Mouse (Mus musculus) forebrain, embryonic 10.5 days (tissue): ENCODE measurements around the gene Ubqln2. TPM values are rescaled to one million over a fixed set of nuclear protein-coding genes. Genes with fewer than 3 reads are reported as not detected.

ENCODE experiments used
- DNase-seq: peaks from one replicate; pipeline ENCODE4 v3.0.0-alpha.2; 2017; ENCODE audit warnings: low spot score; ENCODE audit errors: extremely low spot score
- H3K27ac ChIP-seq: fragments of 300-500 bp; sonication (generic); 2 replicates; pipeline ENCODE4 v1.5.1; 2016; ENCODE audit warnings: mild to moderate bottlenecking
- H3K27me3 ChIP-seq: fragments of 300-500 bp; sonication (generic); 2 replicates; pipeline ENCODE4 v1.6.1; 2016; ENCODE audit warnings: mild to moderate bottlenecking; ENCODE audit not compliant: poor library complexity, severe bottlenecking
- H3K36me3 ChIP-seq: fragments of 300-500 bp; sonication (generic); replicated peaks from 2 replicates; pipeline ENCODE4 v1.6.1; 2016; ENCODE audit warnings: mild to moderate bottlenecking, moderate library complexity
- H3K4me1 ChIP-seq: fragments of 300-500 bp; sonication (generic); 2 replicates; pipeline ENCODE4 v1.6.1; 2016
- H3K4me3 ChIP-seq: fragments of 300-500 bp; sonication (generic); 2 replicates; pipeline ENCODE4 v1.5.1; 2016; ENCODE audit warnings: mild to moderate bottlenecking, moderate library complexity
- H3K9me3 ChIP-seq: fragments of 300-500 bp; sonication (generic); 2 replicates; pipeline ENCODE4 v1.6.1; 2016; ENCODE audit warnings: mild to moderate bottlenecking, moderate library complexity
- WGBS: fragments of 180-500 bp; shearing (Covaris S2); methylation state at CpG from one replicate; pipeline ENCODE4 v1.1.7; 2016; 5-methylcytosine and 5-hydroxymethylcytosine counted together
- polyA plus RNA-seq: library from polyadenylated mRNA; unstranded; fragments of >200 nt; fragmentation: Nextera tagmentation; extraction: Ambion mirVana; gene quantifications from 2 replicates; pipeline ENCODE4 v1.2.1, GENCODE M21; 2016

The Ubqln2 gene
- 35.5 and 36.3 TPM in 2 replicates for polyA plus RNA-seq

DNA sequence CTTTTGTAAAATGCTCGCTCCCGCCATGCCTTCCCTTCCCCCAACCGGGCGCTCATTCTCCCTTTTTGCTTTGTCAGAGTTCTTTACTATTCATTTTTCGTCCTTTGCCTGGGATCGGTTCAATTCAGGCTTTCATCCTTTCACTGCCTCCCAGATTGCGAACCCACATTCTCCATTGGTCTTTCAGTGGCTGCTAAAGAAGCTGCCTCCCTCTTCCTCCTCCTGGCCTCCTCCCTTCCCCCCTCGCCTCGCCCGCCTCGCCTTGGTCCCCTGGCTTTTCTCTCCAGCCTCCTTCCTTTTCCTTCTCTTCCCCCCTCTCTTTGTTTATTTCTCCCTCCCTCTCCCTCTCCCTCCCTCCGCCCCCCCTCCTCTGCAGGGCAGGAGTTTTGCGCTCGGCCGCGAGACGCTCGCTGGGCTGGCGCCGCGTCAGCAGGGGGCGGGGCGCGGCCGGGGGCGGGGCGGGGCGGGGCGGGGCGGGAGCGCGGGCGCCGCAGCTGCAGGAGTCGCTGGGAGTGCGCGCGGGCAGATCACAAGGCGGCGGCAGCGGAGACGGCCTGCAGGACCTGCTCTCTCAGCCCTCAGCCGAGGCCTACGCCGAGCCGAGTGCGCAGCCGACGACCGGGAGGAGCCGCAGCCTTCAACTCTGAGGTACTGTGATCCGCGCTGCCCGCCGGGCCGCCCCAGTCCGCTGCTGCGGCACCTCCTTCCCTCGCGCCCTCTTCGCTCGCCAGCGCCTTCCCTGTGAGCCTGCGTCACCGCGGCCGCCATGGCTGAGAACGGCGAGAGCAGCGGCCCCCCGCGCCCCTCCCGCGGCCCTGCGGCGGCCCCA lies at the start of gene Ubqln2:
TSS of gene Ubqln2 (plus strand) at position 540 of the 829 bp plus-strand sequence.
- 23% methylated on average over 66 of the region's 76 CpGs for WGBS
- H3K36me3 ChIP-seq, result peaks cover 12% of the 10 kb centered on the region
- DNase-seq, result peak; percentile 85

DNA sequence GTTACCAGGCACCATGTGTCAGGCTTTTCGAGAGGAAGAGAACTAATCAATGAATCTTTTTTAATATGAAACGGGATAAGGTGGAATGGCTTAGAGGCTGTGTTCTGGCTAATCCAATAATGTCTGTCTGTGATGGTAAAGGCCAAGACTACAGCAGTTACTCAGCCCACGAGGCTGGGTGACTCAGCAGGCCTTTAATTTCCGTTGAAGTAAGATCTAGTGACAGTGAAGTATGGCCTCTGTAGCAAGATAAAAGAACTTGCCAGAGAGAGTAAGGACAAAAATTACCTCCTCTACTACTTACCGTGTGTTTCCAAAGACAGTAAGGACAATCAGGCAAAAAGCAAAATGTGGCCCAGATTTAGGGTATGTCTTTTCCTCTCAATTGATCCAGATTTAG lies 46.1 kb upstream of the Ubqln2 start:
- Histone ChIP-seq H3K27ac (no peak overlapping the region), H3K36me3 (no peaks in the 10 kb centered on the region), H3K9me3 (no peaks in the 10 kb centered on the region), H3K4me3 (no peak overlapping the region), H3K27me3 (no peaks in the 10 kb centered on the region), H3K4me1 (no peaks in the 10 kb centered on the region)
- DNase-seq, result no peak
- 84% methylated on average over 5 of the region's 5 CpGs for WGBS

More for the DNA sequence above, at the start of gene Ubqln2:
- peak within 1 kb of the TSS; percentile 72 for H3K4me3 ChIP-seq
- peak within 1 kb of the TSS; percentile 96 for H3K27ac ChIP-seq
- no peaks in the 10 kb centered on the region for H3K27me3 ChIP-seq
- peaks cover 7% of the 10 kb centered on the region; the same call in 1 of the 2 replicates for H3K9me3 ChIP-seq
- peaks cover 16% of the 10 kb centered on the region for H3K4me1 ChIP-seq

DNA sequence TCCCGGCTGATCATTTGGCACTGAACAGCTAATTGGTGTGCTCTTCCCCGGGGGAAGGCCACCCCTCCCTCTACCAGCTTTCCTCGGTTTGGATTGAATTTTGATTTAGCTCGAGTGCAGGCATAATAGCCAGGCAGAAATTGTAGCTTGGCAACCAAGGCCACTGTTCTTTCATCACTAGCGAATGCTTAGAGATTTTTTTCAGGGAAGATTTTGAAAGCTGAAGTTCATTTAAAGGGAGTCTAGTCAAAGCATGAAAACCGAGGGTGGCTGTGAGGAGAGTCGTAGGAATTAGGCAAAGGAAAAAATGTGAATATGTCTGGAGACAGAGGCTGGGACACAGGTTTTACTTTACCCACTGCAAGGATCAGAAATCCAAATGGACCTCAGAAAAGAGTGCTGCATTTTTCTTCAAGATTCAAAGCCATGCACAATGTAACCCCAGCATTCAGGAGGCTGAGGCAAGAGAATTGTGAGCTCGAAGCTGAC lies 21.2 kb upstream of the Ubqln2 start:
- Histone ChIP-seq H3K27me3 (no peaks in the 10 kb centered on the region), H3K4me3 (no peak overlapping the region), H3K4me1 (peaks cover 10% of the 10 kb centered on the region; the same call in 1 of the 2 replicates), H3K27ac (peak overlapping the region; percentile 71), H3K9me3 (no peaks in the 10 kb centered on the region), H3K36me3 (no peaks in the 10 kb centered on the region)
- no peak for DNase-seq
- 51% methylated on average over 8 of the region's 8 CpGs for whole genome bisulfite sequencing

DNA sequence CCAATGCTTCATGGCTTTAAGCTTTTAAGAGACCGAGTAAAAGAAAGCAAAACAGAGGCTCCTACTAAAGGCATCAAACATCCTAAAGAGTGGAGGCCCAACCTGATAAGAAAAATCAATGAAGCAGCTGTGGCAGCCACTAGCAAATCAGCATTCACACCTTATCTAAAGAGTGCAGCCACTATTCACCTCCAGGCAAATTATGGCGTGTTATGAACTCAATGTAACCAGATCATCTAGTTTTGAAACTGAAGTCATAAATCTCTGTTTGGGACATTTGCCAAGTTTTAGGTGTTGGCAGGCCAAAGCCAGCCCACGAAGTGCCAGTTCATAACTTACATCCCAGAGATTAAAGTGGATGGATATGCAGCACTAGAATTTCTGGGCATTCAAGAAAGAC lies 5.7 kb upstream of the Ubqln2 start:
- Histone ChIP-seq H3K4me3 (no peak overlapping the region), H3K4me1 (no peaks in the 10 kb centered on the region), H3K36me3 (no peaks in the 10 kb centered on the region), H3K27me3 (no peaks in the 10 kb centered on the region), H3K9me3 (no peaks in the 10 kb centered on the region), H3K27ac (no peak overlapping the region)
- DNase-seq, result no peak
- WGBS, result 76% methylated on average over 3 of the region's 3 CpGs

DNA sequence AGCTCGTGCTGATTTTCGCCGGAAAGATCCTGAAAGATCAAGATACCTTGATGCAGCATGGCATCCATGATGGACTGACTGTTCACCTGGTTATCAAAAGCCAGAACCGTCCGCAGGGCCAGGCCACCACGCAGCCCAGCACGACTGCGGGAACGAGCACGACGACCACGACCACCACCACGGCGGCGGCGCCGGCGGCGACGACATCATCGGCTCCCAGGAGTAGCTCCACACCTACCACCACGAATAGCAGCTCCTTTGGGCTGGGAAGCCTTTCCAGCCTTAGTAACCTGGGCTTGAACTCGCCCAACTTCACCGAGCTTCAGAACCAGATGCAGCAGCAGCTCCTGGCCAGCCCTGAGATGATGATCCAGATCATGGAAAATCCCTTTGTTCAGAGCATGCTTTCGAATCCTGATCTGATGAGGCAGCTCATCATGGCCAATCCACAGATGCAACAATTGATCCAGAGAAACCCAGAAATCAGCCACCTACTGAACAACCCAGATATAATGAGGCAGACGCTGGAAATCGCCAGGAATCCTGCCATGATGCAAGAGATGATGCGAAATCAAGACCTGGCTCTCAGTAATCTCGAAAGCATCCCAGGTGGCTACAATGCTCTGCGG lies 752 bp downstream of the Ubqln2 start:
- peak overlapping the region; percentile 72 for H3K4me3 ChIP-seq
- 22% methylated on average over 30 of the region's 30 CpGs for WGBS
- H3K9me3 ChIP-seq, result peaks cover 7% of the 10 kb centered on the region; the same call in 1 of the 2 replicates
- no peaks in the 10 kb centered on the region for H3K27me3 ChIP-seq
- peaks cover 22% of the 10 kb centered on the region for H3K4me1 ChIP-seq
- peak overlapping the region; percentile 96 for H3K27ac ChIP-seq
- peaks cover 12% of the 10 kb centered on the region for H3K36me3 ChIP-seq
- DNase-seq, result peak; percentile 35

DNA sequence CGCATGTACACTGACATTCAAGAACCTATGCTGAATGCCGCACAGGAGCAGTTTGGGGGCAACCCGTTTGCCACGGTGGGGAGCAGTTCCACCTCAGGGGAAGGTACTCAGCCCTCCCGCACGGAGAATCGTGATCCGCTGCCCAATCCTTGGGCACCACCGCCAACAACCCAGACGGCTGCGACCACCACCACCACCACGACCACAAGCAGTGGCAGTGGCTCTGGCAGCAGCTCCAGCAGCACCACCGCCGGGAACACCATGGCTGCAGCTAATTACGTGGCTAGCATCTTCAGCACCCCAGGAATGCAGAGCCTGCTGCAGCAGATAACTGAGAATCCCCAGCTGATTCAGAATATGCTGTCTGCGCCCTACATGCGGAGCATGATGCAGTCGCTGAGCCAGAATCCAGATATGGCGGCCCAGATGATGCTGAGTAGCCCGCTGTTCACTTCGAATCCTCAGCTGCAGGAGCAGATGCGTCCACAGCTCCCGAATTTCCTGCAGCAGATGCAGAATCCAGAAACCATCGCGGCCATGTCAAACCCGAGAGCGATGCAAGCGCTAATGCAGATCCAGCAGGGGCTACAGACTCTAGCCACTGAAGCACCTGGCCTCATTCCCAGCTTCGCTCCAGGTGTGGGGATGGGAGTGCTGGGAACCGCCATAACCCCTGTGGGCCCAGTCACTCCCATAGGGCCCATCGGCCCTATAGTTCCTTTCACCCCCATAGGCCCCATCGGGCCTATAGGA lies 1.4 kb downstream of the Ubqln2 start:
- DNase-seq, result peak; percentile 16
- Histone ChIP-seq H3K36me3 (peaks cover 12% of the 10 kb centered on the region), H3K9me3 (peaks cover 7% of the 10 kb centered on the region; the same call in 1 of the 2 replicates), H3K4me1 (peaks cover 23% of the 10 kb centered on the region), H3K27me3 (no peaks in the 10 kb centered on the region), H3K27ac (peak overlapping the region; percentile 96), H3K4me3 (peak overlapping the region; percentile 72)
- WGBS, result 21% methylated on average over 32 of the region's 32 CpGs

DNA sequence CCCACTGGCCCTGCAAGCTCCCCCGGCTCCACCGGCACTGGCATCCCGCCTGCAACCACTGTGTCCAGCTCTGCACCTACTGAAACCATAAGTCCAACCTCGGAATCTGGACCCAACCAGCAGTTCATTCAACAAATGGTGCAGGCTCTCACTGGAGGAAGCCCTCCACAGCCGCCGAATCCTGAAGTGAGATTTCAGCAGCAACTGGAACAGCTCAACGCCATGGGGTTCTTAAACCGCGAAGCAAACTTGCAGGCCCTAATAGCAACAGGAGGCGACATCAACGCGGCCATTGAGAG lies 2.0 kb downstream of the Ubqln2 start:
- Histone ChIP-seq H3K27ac (peak overlapping the region; percentile 96), H3K9me3 (peaks cover 7% of the 10 kb centered on the region; the same call in 1 of the 2 replicates), H3K27me3 (no peaks in the 10 kb centered on the region), H3K4me1 (peaks cover 23% of the 10 kb centered on the region), H3K4me3 (peak overlapping the region; percentile 72), H3K36me3 (peaks cover 12% of the 10 kb centered on the region)
- 22% methylated on average over 12 of the region's 12 CpGs for whole genome bisulfite sequencing
- DNase-seq, result peak; percentile 21

DNA sequence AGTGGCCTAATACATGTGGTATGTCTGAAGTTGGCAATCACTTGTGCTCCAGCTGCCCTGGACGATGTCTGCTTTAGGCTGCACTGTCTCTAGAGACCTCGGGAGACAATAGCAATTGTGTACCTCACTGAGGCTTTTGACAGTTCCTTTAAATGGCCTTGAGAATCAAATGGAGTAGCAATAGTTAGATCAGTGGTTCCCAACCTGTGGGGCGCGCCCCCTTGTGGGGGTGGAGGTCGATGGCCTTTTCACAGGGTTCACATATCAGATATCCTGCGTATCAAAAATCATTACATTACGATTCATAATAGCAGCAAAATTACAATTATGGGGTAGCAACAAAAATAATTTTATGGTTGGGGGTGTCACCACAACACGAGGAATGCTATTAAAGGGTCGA lies 7.9 kb downstream of the Ubqln2 start:
- no peaks in the 10 kb centered on the region for H3K9me3 ChIP-seq
- H3K4me3 ChIP-seq, result no peak overlapping the region
- no peaks in the 10 kb centered on the region for H3K36me3 ChIP-seq
- no peak overlapping the region for H3K27ac ChIP-seq
- WGBS, result 51% methylated on average over 9 of the region's 9 CpGs
- peak; percentile 21 for DNase-seq
- H3K27me3 ChIP-seq, result no peaks in the 10 kb centered on the region
- peaks cover 23% of the 10 kb centered on the region for H3K4me1 ChIP-seq

DNA sequence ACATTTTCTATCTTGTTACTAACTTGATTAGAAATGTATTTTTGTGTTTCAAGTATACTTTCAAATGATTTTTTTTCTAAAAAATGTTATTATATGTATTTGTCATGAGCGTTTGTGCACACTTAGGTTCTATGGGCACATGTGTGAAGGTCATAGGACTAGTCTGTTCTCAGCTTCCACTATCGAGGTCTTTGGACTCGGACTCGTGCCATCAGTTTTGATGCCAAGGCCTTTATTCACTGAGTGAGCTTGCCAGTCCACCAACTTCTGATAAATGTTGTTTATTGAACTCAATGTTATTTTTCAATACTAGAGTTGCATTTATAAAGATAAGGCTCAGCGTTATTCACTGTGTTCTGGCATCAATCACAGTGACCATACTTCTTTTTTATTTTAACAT lies 17.5 kb downstream of the Ubqln2 start:
- H3K36me3 ChIP-seq, result no peaks in the 10 kb centered on the region
- no peaks in the 10 kb centered on the region for H3K27me3 ChIP-seq
- no peak overlapping the region for H3K27ac ChIP-seq
- DNase-seq, result no peak
- no peak overlapping the region for H3K4me3 ChIP-seq
- WGBS, result 92% methylated on average over 5 of the region's 5 CpGs
- H3K4me1 ChIP-seq, result no peaks in the 10 kb centered on the region
- no peaks in the 10 kb centered on the region for H3K9me3 ChIP-seq

DNA sequence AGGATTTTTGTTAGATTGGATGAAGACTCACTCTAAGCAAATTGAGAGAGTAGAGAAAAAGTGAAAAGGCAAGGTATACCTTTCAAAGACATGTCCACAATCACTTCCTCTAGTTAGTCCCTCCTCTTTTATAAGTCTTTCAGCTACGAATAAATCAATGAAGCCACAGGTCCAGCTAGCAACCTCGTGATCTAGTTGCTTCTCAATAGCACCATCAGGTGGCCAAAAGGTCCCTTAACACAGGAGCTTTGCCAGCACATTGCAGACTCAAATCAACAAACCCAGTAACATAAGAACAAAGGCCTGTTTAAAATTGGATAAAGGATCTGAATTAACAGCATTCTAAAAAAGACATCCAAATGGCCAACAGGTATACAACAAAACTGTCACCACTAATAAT lies 30.4 kb downstream of the Ubqln2 start:
- no peaks in the 10 kb centered on the region for H3K27me3 ChIP-seq
- WGBS, result 25% methylated on average over 2 of the region's 2 CpGs
- no peak for DNase-seq
- H3K4me3 ChIP-seq, result no peak overlapping the region
- H3K36me3 ChIP-seq, result no peaks in the 10 kb centered on the region
- no peak overlapping the region for H3K27ac ChIP-seq
- H3K9me3 ChIP-seq, result no peaks in the 10 kb centered on the region
- no peaks in the 10 kb centered on the region for H3K4me1 ChIP-seq
